Mouse (Mus musculus): Measurements from ENCODE around the gene Igfbp2.

The Igfbp2 gene

GRCm38 (mm10) chr1:72856209-72856909, 32.1 kb downstream of the Igfbp2 start:
- DNase-seq = no peak

GRCm38 (mm10) chr1:72857142-72857541, 32.8 kb downstream of the Igfbp2 start:
- no peak for DNase-seq

- DNase-seq = no peak
Measured at GRCm38 (mm10) chr1:72857631-72858030, 33.3 kb downstream of the Igfbp2 start.

GRCm38 (mm10) chr1:72858286-72858685, 34.0 kb downstream of the Igfbp2 start:
- DNase-seq = no peak

- no peak for DNase-seq
Measured at GRCm38 (mm10) chr1:72858874-72859273, 34.6 kb downstream of the Igfbp2 start.

GRCm38 (mm10) chr1:72859963-72860362, 35.7 kb downstream of the Igfbp2 start:
- no peak for DNase-seq

GRCm38 (mm10) chr1:72860502-72860901, 36.2 kb downstream of the Igfbp2 start:
- DNase-seq = no peak

GRCm38 (mm10) chr1:72861702-72862101, 37.4 kb downstream of the Igfbp2 start:
- no peak for DNase-seq

- DNase-seq = no peak
Measured at GRCm38 (mm10) chr1:72862248-72862647, 37.9 kb downstream of the Igfbp2 start.

GRCm38 (mm10) chr1:72863692-72864091, 39.4 kb downstream of the Igfbp2 start:
- DNase-seq = no peak

- peak; percentile 73 for DNase-seq
Measured at GRCm38 (mm10) chr1:72864272-72864671, 40.0 kb downstream of the Igfbp2 start.

GRCm38 (mm10) chr1:72865900-72866299, 41.6 kb downstream of the Igfbp2 start:
- peak; percentile 69 for DNase-seq

GRCm38 (mm10) chr1:72866417-72866816, 42.1 kb downstream of the Igfbp2 start:
- DNase-seq = no peak

- no peak for DNase-seq
Measured at GRCm38 (mm10) chr1:72867346-72867745, 43.0 kb downstream of the Igfbp2 start.

GRCm38 (mm10) chr1:72868429-72869215, 44.3 kb downstream of the Igfbp2 start:
- DNase-seq = no peak

- no peak for DNase-seq
Measured at GRCm38 (mm10) chr1:72869275-72869674, 45.0 kb downstream of the Igfbp2 start.

GRCm38 (mm10) chr1:72869681-72870614, 45.6 kb downstream of the Igfbp2 start:
- DNase-seq = peak; percentile 96

GRCm38 (mm10) chr1:72870615-72871336, 46.5 kb downstream of the Igfbp2 start:
- DNase-seq = peak; percentile 94

- DNase-seq = no peak
Measured at GRCm38 (mm10) chr1:72871337-72871696, 47.0 kb downstream of the Igfbp2 start.

- peak; percentile 61 for DNase-seq
Measured at GRCm38 (mm10) chr1:72871697-72872411, 47.6 kb downstream of the Igfbp2 start.

- DNase-seq = peak; percentile 90
Measured at GRCm38 (mm10) chr1:72872521-72872920, 48.2 kb downstream of the Igfbp2 start.

- no peak for DNase-seq
Measured at GRCm38 (mm10) chr1:72873078-72873477, 48.8 kb downstream of the Igfbp2 start.

Measured in kidney, adult 9 months (tissue).